Comparison of ENCODE assay signal across 8 mouse cellular contexts in genomic region chrX:81070210-81070803, GRCm38 (mm10). TPM values are rescaled to one million over a fixed set of nuclear protein-coding genes. Genes with fewer than 3 reads are reported as not detected.
DNase-seq lines count a peak whose midpoint lies in the region; ATAC-seq and TF ChIP-seq lines count a peak whose summit lies in the region.

Gene Tmem47 (plus strand): TSS chrX:81070698.

- WGBS in thymus, adult 2 months: 5% methylated on average over 38 of the region's 39 CpGs
- WGBS in embryonic facial prominence, embryonic 15.5 days: 8% methylated on average over 31 of the region's 39 CpGs
- 3% methylated on average over 39 of the region's 39 CpGs for WGBS in heart, embryonic 10.5 days
- 11% methylated on average over 38 of the region's 39 CpGs for WGBS in kidney, embryonic 14.5 days

- H3K36me3 ChIP-seq in thymus, adult 2 months (ENCODE audit: control insufficient read depth, insufficient read depth, low read length): no peaks in the 10 kb centered on the region
- H3K36me3 ChIP-seq in embryonic facial prominence, embryonic 15.5 days: no peaks in the 10 kb centered on the region
- no peaks in the 10 kb centered on the region for H3K36me3 ChIP-seq in heart, embryonic 10.5 days
- no peaks in the 10 kb centered on the region for H3K36me3 ChIP-seq in kidney, embryonic 14.5 days (ENCODE audit: control insufficient read depth, insufficient read depth, low read length)
- no peaks in the 10 kb centered on the region for H3K36me3 ChIP-seq in myocyte (ENCODE audit: control insufficient read depth, insufficient read depth)

- H3K9ac ChIP-seq in embryonic facial prominence, embryonic 15.5 days: peak within 1 kb of the TSS; percentile 50
- H3K9ac ChIP-seq in kidney, embryonic 14.5 days (ENCODE audit: low read depth, low read length): peak within 1 kb of the TSS; percentile 63

- TF ChIP-seq CTCF in thymus, adult 2 months (IDR thresholded peaks at IDR 0.05; ENCODE audit: borderline replicate concordance, control insufficient read depth, extremely low read depth, insufficient read depth, low read length, poor library complexity): no peak

- ATAC-seq in embryonic facial prominence, embryonic 15.5 days (ENCODE audit: insufficient number of reproducible peaks, low FRiP score, low TSS enrichment, low read depth): peak; percentile 96
- ATAC-seq in kidney, embryonic 14.5 days (ENCODE audit: low FRiP score, low TSS enrichment): peak; percentile 98

- DNase-seq in thymus, adult 2 months: no peak
- DNase-seq in thymus, postnatal 25 days: no peak
- DNase-seq in heart, embryonic 10.5 days (ENCODE audit: low spot score): peak; percentile 83
- peak; percentile 60 for DNase-seq in liver
- peak; percentile 29 for DNase-seq in urinary bladder, adult 2 months (ENCODE audit: low spot score)

- H3K4me2 ChIP-seq in embryonic facial prominence, embryonic 15.5 days (replicated peaks): peak within 1 kb of the TSS; percentile 52
- peak within 1 kb of the TSS; percentile 36 for H3K4me2 ChIP-seq in kidney, embryonic 14.5 days (replicated peaks; ENCODE audit: low read depth, low read length)
- peak within 1 kb of the TSS; percentile 68 for H3K4me2 ChIP-seq in myocyte (ENCODE audit: low read depth)

- H3ac ChIP-seq in myocyte (ENCODE audit: control insufficient read depth, insufficient read length): peak within 1 kb of the TSS; percentile 32

- no peaks in the 10 kb centered on the region for H3K4me1 ChIP-seq in thymus, adult 2 months (replicated peaks; ENCODE audit: control insufficient read depth, insufficient read depth, low read length)
- no peaks in the 10 kb centered on the region for H3K4me1 ChIP-seq in embryonic facial prominence, embryonic 15.5 days
- H3K4me1 ChIP-seq in heart, embryonic 10.5 days: no peaks in the 10 kb centered on the region
- no peaks in the 10 kb centered on the region for H3K4me1 ChIP-seq in kidney, embryonic 14.5 days (ENCODE audit: control insufficient read depth, insufficient read depth, low read length)

- no peaks in the 10 kb centered on the region for H3K27me3 ChIP-seq in thymus, adult 2 months (ENCODE audit: control insufficient read depth, insufficient read depth, low read length)
- H3K27me3 ChIP-seq in embryonic facial prominence, embryonic 15.5 days: no peaks in the 10 kb centered on the region
- H3K27me3 ChIP-seq in heart, embryonic 10.5 days (ENCODE audit: insufficient read depth, poor library complexity, severe bottlenecking): no peaks in the 10 kb centered on the region
- H3K27me3 ChIP-seq in kidney, embryonic 14.5 days (ENCODE audit: control insufficient read depth, insufficient read depth, low read length): no peaks in the 10 kb centered on the region
- H3K27me3 ChIP-seq in myocyte (ENCODE audit: control insufficient read depth, insufficient read depth, insufficient read length): no peaks in the 10 kb centered on the region

- H3K4me3 ChIP-seq in thymus, adult 2 months (ENCODE audit: control insufficient read depth, insufficient read depth, low read length): peak within 1 kb of the TSS; percentile 23
- H3K4me3 ChIP-seq in embryonic facial prominence, embryonic 15.5 days (replicated peaks): peak within 1 kb of the TSS; percentile 58
- peak within 1 kb of the TSS; percentile 64 for H3K4me3 ChIP-seq in heart, embryonic 10.5 days
- peak within 1 kb of the TSS; percentile 56 for H3K4me3 ChIP-seq in kidney, embryonic 14.5 days (ENCODE audit: low read length)
- peak within 1 kb of the TSS; percentile 79 for H3K4me3 ChIP-seq in myocyte

- H3K79me2 ChIP-seq in myocyte (ENCODE audit: control insufficient read depth, insufficient read depth): peaks cover 44% of the 10 kb centered on the region

- H3K27ac ChIP-seq in thymus, adult 2 months (ENCODE audit: control insufficient read depth, insufficient read depth, low read length): no peak within 1 kb of the TSS
- peak within 1 kb of the TSS; percentile 85 for H3K27ac ChIP-seq in embryonic facial prominence, embryonic 15.5 days (replicated peaks)
- H3K27ac ChIP-seq in heart, embryonic 10.5 days: peak within 1 kb of the TSS; percentile 87
- peak within 1 kb of the TSS; percentile 71; the same call in 1 of the 2 replicates for H3K27ac ChIP-seq in kidney, embryonic 14.5 days (ENCODE audit: low read depth, low read length)

- no peak for TF ChIP-seq POLR2A in thymus, adult 2 months (IDR thresholded peaks at IDR 0.05; ENCODE audit: control insufficient read depth, extremely low read depth, insufficient read depth, low read length, poor library complexity)
- TF ChIP-seq POLR2A in myocyte (IDR thresholded peaks at IDR 0.05; ENCODE audit: insufficient read length, low read depth): peak; percentile 88

- no peaks in the 10 kb centered on the region for H3K9me3 ChIP-seq in embryonic facial prominence, embryonic 15.5 days (replicated peaks)
- no peaks in the 10 kb centered on the region for H3K9me3 ChIP-seq in heart, embryonic 10.5 days
- no peaks in the 10 kb centered on the region for H3K9me3 ChIP-seq in kidney, embryonic 14.5 days (ENCODE audit: control insufficient read depth, low read length)

TF ChIP-seq in myocyte, 11 proteins besides CTCF, POLR2A, EP300 and RAD21:
- TF ChIP-seq TCF12 (IDR thresholded peaks at IDR 0.05; ENCODE audit: insufficient read depth, poor library complexity, severe bottlenecking): no peak
- no peak for TF ChIP-seq E2F4 (IDR thresholded peaks at IDR 0.05; ENCODE audit: insufficient read depth)
- no peak for TF ChIP-seq CEBPB (IDR thresholded peaks at IDR 0.05; ENCODE audit: insufficient read depth, poor library complexity, severe bottlenecking)
- TF ChIP-seq MAX (IDR thresholded peaks at IDR 0.05; ENCODE audit: low read depth): no peak
- TF ChIP-seq USF1 (IDR thresholded peaks at IDR 0.05; ENCODE audit: low read depth): peak; percentile 78
- TF ChIP-seq MYOG (IDR thresholded peaks at IDR 0.05; ENCODE audit: control insufficient read depth in 1 of 3, insufficient read depth in 1 of 3, insufficient read length in 2 of 3, low read depth in 2 of 3): no peak
- TF ChIP-seq TCF3 (IDR thresholded peaks at IDR 0.05; ENCODE audit: insufficient read length, low read depth): no peak
- TF ChIP-seq REST (IDR thresholded peaks at IDR 0.05; ENCODE audit: insufficient read depth, insufficient read length): no peak
- TF ChIP-seq POLR2AphosphoS2 (IDR thresholded peaks at IDR 0.05; ENCODE audit: insufficient read length, low read depth): peak; percentile 77
- TF ChIP-seq SRF (IDR thresholded peaks at IDR 0.05; ENCODE audit: control insufficient read depth, insufficient read length, low read depth): no peak
- no peak for TF ChIP-seq MYOD1 (IDR thresholded peaks at IDR 0.05; ENCODE audit: control insufficient read depth in 1 of 3, insufficient read length in 2 of 3, low read depth in 2 of 3)

RNA-seq across cellular contexts. Expression of gene Tmem47, which starts in this region (rescaled TPM):
- 1.5 and 1.6 TPM in 2 replicates for polyA plus RNA-seq in thymus, adult 2 months (2012; rRNA removed)
- 21.9 and 25.6 TPM in 2 replicates for polyA plus RNA-seq in embryonic facial prominence, embryonic 15.5 days (2015; fragmentation: Nextera tagmentation; extraction: Ambion mirVana)
- polyA plus RNA-seq in heart, embryonic 10.5 days (2016; fragmentation: Nextera tagmentation; extraction: Ambion mirVana): 23.8 and 25.1 TPM in 2 replicates
- polyA plus RNA-seq in kidney, embryonic 14.5 days (2014; fragmentation: Nextera tagmentation; extraction: Ambion mirVana): 18.2 and 25.1 TPM in 2 replicates
- 18.4 TPM for polyA plus RNA-seq in myocyte (2012; fragmentation: generic; extraction: Trizol)
- polyA plus RNA-seq in urinary bladder, adult 2 months (2012; rRNA removed): 28.9 and 38.0 TPM in 2 replicates

Comparison
In these comparisons a context has a peak if more than half of its experiments do, and no peak if none do; other contexts are left out.
1. DNase-seq: peak in heart, embryonic 10.5 days (single experiment), liver (single experiment) and urinary bladder, adult 2 months (single experiment); none in thymus, adult 2 months (single experiment) and thymus, postnatal 25 days (single experiment).
2. H3K4me3 ChIP-seq: peak in every context shown above with its lines; median percentile 79 in myocyte; 64 in heart, embryonic 10.5 days; 58 in embryonic facial prominence, embryonic 15.5 days; 56 in kidney, embryonic 14.5 days; 23 in thymus, adult 2 months.
3. Peak in every context shown above with its lines, with median percentiles within 50 percentile points of each other: H3K4me2 ChIP-seq.